Mouse (Mus musculus) heart, embryonic 15.5 days (tissue): Measurements from ENCODE around the gene Retreg1. TPM values are rescaled to one million over a fixed set of nuclear protein-coding genes. Genes with fewer than 3 reads are reported as not detected.

Experiments used
- ATAC-seq: fragments of 200-750 bp; cut with Nextera tagmentation; replicated peaks from 2 replicates; pipeline ENCODE4 v1.8.0; 2017; ENCODE audit warnings: low read depth, moderate TSS enrichment; ENCODE audit not compliant: insufficient number of reproducible peaks, insufficient read depth, low FRiP score
- H3K27ac ChIP-seq: fragments of 300-500 bp; sonication (generic); 2 replicates; pipeline ENCODE4 v1.5.1; 2015; ENCODE audit warnings: mild to moderate bottlenecking, inconsistent platforms
- H3K27me3 ChIP-seq: fragments of 300-500 bp; sonication (generic); 2 replicates; pipeline ENCODE4 v1.6.1; 2015; ENCODE audit warnings: inconsistent platforms
- H3K36me3 ChIP-seq: fragments of 300-500 bp; sonication (generic); 2 replicates; pipeline ENCODE4 v1.6.1; 2015; ENCODE audit warnings: mild to moderate bottlenecking, inconsistent platforms
- H3K4me1 ChIP-seq: fragments of 300-500 bp; sonication (generic); replicated peaks from 2 replicates; pipeline ENCODE4 v1.6.1; 2015; ENCODE audit warnings: inconsistent platforms
- H3K4me2 ChIP-seq: fragments of 300-500 bp; sonication (generic); 2 replicates; pipeline ENCODE4 v1.6.1; 2015; ENCODE audit warnings: inconsistent platforms, mild to moderate bottlenecking, moderate library complexity
- H3K4me3 ChIP-seq: fragments of 300-500 bp; sonication (generic); 2 replicates; pipeline ENCODE4 v1.5.1; 2015; ENCODE audit warnings: mild to moderate bottlenecking, inconsistent platforms
- H3K9ac ChIP-seq: fragments of 300-500 bp; sonication (generic); 2 replicates; pipeline ENCODE4 v1.6.1; 2015; ENCODE audit warnings: mild to moderate bottlenecking, inconsistent platforms
- H3K9me3 ChIP-seq: fragments of 300-500 bp; sonication (generic); replicated peaks from 2 replicates; pipeline ENCODE4 v1.6.1; 2016; ENCODE audit warnings: inconsistent platforms
- WGBS: fragments of 180-500 bp; shearing (Covaris S2); methylation state at CpG from one replicate; pipeline ENCODE4 v1.1.7; 2015; ENCODE audit warnings: mixed read lengths; 5-methylcytosine and 5-hydroxymethylcytosine counted together
- polyA plus RNA-seq: library from polyadenylated mRNA; unstranded; fragments of >200 nt; fragmentation: Nextera tagmentation; extraction: Ambion mirVana; gene quantifications from 2 replicates; pipeline ENCODE4 v1.2.1, GENCODE M21; 2015

Gene Retreg1
- polyA plus RNA-seq = 60.3 and 84.6 TPM in 2 replicates

DNA sequence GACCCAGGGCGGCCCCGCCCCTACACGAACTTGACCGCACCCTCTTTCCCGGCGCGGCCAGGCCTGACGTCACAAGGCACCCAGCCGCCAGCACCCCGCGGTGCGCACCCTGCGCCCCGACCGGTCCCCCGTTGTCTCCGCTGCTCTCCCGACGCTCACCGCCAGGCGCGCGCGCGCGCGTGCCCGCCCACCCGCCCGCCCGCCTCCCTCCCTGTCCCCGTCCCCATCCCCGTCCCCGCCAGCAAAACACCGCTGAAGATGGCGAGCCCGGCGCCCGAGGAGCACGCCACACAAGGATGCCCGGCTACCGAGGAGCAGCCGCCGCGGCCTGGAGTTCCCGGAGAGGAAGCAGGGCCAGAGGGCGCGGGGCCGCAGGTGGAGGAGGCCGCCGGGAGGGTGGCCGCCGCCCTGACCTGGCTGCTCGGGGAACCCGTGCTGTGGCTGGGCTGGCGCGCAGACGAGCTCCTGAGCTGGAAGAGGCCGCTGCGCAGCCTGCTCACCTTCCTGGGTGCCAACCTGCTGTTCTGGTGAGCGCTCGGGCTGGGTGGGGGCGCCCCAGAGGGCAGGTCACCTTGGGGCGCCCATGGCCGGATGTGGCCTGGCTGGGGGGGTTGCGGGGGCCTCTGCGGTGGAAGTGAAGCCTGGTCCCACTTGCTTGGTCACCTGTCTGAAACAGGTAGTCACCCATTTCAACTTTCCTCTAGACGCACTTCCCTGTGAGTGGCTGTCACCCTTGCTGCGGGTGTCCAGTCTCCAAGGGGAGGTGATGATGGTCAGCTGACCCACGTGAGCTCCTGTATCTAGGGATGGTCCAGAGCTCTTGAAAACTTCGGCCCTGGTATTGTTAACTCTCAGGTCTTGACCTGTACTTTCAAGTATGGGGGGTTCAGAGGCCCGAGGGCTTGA, at the start of gene Retreg1:
Retreg1 (plus strand) TSS at position 95 of the 906 bp plus-strand sequence.
- peak within 1 kb of the TSS; percentile 65 for H3K27ac ChIP-seq
- H3K9ac ChIP-seq = peak within 1 kb of the TSS; percentile 68
- H3K4me3 ChIP-seq = peak within 1 kb of the TSS; percentile 79
- H3K36me3 ChIP-seq = no peaks in the 10 kb centered on the region
- peaks cover 16% of the 10 kb centered on the region for H3K4me1 ChIP-seq
- peak within 1 kb of the TSS; percentile 87 for H3K4me2 ChIP-seq
- H3K27me3 ChIP-seq = peaks cover 10% of the 10 kb centered on the region
- under 1% methylated on average over 66 of the region's 72 CpGs for WGBS
- ATAC-seq = peak; percentile 84
- no peaks in the 10 kb centered on the region for H3K9me3 ChIP-seq

DNA sequence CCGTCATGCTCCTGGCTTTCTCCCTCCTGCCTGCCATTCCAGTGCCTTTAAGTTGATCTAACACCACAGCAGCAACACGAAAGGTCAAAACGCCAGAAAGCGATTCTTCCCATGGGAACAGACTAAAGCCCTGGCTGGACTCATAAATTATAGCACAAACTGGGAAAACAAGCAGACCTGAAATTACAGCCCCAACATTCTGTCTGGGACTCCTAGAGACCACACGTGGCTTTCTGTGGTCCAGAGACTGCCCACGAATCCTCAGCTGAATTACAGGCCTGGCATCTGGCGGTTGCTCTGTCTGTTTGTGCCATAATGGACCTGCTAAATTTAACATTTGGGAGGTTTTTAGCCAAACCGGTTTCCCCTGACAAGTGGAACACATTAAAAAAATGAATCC, 48.9 kb upstream of the Retreg1 start:
- H3K4me2 ChIP-seq = no peak overlapping the region
- H3K27ac ChIP-seq = no peak overlapping the region
- no peak overlapping the region for H3K4me3 ChIP-seq
- H3K4me1 ChIP-seq = 0 out of 2 replicates have a peak, but pooled peaks cover 5% of the 10 kb centered on the region
- no peaks in the 10 kb centered on the region for H3K27me3 ChIP-seq
- H3K9ac ChIP-seq = no peak overlapping the region
- 77% methylated on average over 8 of the region's 8 CpGs for WGBS
- no peaks in the 10 kb centered on the region for H3K9me3 ChIP-seq
- H3K36me3 ChIP-seq = peaks cover 21% of the 10 kb centered on the region
- no peak for ATAC-seq

DNA sequence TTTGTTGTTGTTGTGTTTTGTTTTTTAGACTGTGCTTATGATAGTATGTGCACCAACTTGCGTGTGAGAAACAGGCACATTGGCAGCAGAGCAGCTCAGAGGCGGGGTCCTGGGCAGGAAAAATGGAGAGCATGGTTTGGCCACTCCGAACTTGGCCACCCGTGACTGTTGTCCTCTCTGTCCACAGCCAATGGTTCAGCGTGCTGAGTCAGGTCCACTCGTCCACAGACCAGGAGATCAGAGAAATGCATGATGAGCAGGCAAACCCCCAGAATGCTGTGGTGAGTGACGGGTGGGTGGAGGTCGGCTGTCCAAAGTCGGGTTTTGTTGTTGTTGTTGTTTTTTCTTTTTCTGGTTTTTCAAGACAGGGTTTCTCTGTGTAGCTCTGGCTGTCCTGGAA, 47.5 kb upstream of the Retreg1 start:
- 88% methylated on average over 9 of the region's 9 CpGs for WGBS
- H3K27ac ChIP-seq = no peak overlapping the region
- H3K4me1 ChIP-seq = 0 out of 2 replicates have a peak, but pooled peaks cover 2% of the 10 kb centered on the region
- H3K4me3 ChIP-seq = no peak overlapping the region
- no peaks in the 10 kb centered on the region for H3K27me3 ChIP-seq
- no peaks in the 10 kb centered on the region for H3K9me3 ChIP-seq
- ATAC-seq = no peak
- peaks cover 20% of the 10 kb centered on the region for H3K36me3 ChIP-seq
- H3K9ac ChIP-seq = no peak overlapping the region
- no peak overlapping the region for H3K4me2 ChIP-seq

DNA sequence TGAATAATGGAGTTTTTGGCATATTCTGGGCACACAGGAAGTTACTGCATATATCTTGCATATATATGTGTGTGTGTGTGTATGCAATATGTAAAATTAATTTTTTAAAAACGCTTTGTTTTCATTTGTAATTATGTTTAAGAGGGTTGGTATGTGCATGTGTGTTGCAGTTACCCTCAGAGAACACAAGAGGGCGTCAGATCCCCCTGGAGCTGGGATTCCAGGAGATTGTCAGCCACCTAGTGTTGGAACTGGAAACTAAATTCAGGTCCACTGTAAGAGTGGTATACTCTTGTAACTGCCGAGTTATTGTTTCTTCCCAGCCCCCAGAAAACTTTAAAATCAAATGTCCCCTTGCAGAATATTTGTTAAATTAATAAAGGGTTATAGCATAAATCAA, 46.6 kb upstream of the Retreg1 start:
- Histone ChIP-seq H3K4me3 (no peak overlapping the region), H3K27ac (no peak overlapping the region), H3K9ac (no peak overlapping the region), H3K4me2 (no peak overlapping the region), H3K36me3 (peaks cover 23% of the 10 kb centered on the region), H3K4me1 (0 out of 2 replicates have a peak, but pooled peaks cover 2% of the 10 kb centered on the region), H3K9me3 (no peaks in the 10 kb centered on the region), H3K27me3 (no peaks in the 10 kb centered on the region)
- no peak for ATAC-seq
- WGBS = 59% methylated on average over 3 of the region's 3 CpGs

DNA sequence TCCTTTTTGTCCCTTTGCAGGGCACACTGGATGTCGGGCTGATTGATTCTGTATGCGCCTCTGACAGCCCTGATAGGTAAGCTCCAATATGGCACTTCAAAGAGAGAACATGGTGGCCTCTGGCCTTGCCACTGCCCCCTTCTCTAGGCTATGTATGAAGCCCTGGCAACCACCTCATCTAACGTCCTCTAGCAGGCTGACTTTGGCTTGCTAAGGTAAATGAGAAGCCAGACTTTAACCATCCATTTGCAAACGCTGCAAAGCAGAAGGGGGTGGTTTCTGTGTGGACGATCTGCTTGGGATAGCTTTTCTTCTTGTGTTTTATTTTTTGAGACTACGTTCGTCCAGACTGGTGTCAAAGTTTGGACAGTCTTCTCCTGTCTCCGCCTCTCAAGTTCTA, 45.8 kb upstream of the Retreg1 start:
- whole genome bisulfite sequencing = 88% methylated on average over 8 of the region's 8 CpGs
- no peak for ATAC-seq
- Histone ChIP-seq H3K9me3 (no peaks in the 10 kb centered on the region), H3K36me3 (peaks cover 28% of the 10 kb centered on the region), H3K27me3 (no peaks in the 10 kb centered on the region), H3K4me1 (no peaks in the 10 kb centered on the region), H3K4me2 (no peak overlapping the region), H3K4me3 (no peak overlapping the region), H3K27ac (no peak overlapping the region), H3K9ac (no peak overlapping the region)

DNA sequence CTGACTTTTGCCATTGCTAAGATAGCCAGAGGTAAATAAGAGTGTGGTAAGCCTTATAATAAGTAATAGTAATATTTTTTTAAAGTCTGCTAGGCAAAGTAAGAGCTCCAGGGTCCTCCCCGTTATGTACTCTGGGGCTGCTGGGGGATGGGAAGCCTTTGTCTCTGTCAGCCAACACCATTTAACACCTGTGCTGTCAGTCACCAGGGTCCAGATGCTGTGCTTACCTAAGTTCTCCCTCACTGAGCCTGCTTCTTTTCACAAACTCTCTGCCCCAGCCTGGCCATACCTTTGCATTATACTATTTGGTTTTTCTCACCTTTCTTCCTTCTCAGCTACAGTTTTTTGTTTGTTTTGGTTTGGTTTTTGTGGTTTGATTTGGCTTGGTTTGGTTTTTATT, 45.1 kb upstream of the Retreg1 start:
- Histone ChIP-seq H3K36me3 (peaks cover 29% of the 10 kb centered on the region), H3K27ac (no peak overlapping the region), H3K4me2 (no peak overlapping the region), H3K27me3 (no peaks in the 10 kb centered on the region), H3K9me3 (no peaks in the 10 kb centered on the region), H3K4me1 (no peaks in the 10 kb centered on the region), H3K9ac (no peak overlapping the region), H3K4me3 (no peak overlapping the region)
- 84% methylated on average over 1 of the region's 1 CpGs for WGBS
- no peak for ATAC-seq

DNA sequence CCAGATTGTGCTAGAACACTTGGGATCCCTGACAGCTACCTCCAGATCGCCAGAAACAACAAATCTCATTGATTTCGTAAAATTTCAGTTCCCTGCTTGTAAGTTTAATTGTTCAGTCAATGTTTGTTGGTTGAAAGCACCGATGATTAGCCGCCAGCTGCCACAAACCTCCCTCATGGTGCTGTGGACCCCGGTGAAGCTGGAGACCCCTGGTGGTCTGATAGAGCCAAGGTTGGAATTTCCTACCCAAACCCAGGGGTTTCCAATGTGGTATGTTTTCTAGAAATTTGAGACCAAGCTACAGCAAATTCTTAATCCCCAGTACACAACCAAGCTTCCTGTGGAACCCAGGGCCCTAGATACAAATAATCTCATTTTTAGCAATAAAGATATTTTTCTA, 41.3 kb upstream of the Retreg1 start:
- H3K4me2 ChIP-seq = no peak overlapping the region
- no peak for ATAC-seq
- no peaks in the 10 kb centered on the region for H3K4me1 ChIP-seq
- no peak overlapping the region for H3K4me3 ChIP-seq
- no peak overlapping the region for H3K27ac ChIP-seq
- H3K36me3 ChIP-seq = peaks cover 43% of the 10 kb centered on the region
- no peaks in the 10 kb centered on the region for H3K9me3 ChIP-seq
- no peaks in the 10 kb centered on the region for H3K27me3 ChIP-seq
- 90% methylated on average over 5 of the region's 5 CpGs for WGBS
- H3K9ac ChIP-seq = no peak overlapping the region

DNA sequence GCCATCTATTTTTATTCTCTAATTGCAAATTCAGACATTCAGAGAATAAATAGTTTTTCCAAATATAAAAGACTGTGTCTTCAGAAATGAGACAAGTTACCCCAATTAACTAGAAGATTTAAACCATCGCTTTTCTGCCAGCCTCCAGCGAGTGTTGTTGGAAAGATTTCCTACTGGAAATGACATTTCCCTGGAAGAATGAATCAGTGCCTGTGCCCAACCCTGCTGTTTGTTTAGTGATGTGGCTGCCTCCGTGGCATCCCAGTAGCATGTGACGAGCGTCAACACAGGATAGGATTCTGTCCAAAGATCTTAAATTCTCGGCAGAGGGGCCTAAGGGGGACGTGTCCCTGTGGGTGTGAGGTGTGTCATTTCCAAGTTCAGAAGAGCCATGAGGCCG, 40.8 kb upstream of the Retreg1 start:
- Histone ChIP-seq H3K4me3 (no peak overlapping the region), H3K9me3 (no peaks in the 10 kb centered on the region), H3K4me2 (no peak overlapping the region), H3K4me1 (no peaks in the 10 kb centered on the region), H3K9ac (no peak overlapping the region), H3K36me3 (peaks cover 47% of the 10 kb centered on the region), H3K27me3 (no peaks in the 10 kb centered on the region), H3K27ac (no peak overlapping the region)
- WGBS = 77% methylated on average over 8 of the region's 8 CpGs
- ATAC-seq = no peak

DNA sequence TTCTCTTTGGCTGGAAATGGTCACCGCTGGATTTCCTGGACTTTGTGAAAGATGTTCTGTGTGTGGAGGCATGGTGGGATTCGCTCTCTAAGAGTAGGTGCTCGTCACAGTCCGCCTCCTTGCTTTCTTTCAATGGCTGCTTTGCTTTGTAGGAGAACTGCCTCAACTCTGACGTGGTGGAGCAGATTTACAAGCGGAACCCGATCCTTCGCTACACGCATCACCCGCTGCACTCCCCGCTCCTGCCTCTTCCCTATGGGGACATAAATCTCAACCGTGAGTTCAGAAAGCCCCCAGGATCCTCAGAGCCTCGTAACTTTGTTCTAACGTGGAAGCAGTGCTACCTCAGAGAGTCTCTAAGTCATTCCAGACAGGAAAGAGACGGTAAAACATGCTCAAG, 39.9 kb upstream of the Retreg1 start:
- WGBS = 84% methylated on average over 15 of the region's 15 CpGs
- no peak overlapping the region for H3K9ac ChIP-seq
- H3K27me3 ChIP-seq = no peaks in the 10 kb centered on the region
- ATAC-seq = no peak
- H3K4me1 ChIP-seq = no peaks in the 10 kb centered on the region
- peaks cover 55% of the 10 kb centered on the region for H3K36me3 ChIP-seq
- no peaks in the 10 kb centered on the region for H3K9me3 ChIP-seq
- no peak overlapping the region for H3K4me2 ChIP-seq
- H3K4me3 ChIP-seq = no peak overlapping the region
- no peak overlapping the region for H3K27ac ChIP-seq

DNA sequence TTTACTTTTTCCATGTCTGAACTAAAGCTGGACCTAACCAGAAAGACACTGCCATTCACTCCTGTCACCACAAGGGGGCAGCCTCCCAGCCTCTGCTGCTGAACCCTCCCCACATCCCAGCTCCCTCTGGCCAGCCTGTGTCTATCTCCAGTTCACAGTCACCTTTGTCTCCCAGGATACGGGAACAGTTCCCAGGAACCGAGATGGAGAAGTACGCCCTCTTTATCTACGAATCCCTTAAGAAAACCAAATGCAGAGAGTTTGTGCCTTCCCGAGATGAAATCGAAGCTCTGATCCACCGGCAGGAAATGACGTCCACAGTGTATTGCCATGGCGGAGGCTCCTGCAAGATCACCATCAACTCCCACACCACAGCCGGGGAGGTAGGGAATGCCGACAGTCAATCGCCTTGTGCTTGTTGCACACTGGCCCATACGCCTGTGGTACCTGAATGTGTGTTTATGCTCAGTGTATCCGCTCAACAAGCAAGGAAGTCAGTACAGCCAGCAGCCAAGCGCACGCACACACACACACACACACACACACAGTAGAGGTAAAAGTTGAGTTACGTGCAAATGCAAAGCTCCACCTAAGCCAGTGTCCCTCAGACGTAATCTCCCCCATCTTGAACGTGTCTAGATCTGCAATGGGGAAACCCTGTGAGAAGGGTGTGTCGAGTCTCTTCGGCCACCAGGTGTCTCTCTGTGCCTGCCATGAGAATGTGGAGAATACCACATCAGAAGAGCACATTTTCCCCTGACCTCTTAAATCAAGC, 37.5 kb upstream of the Retreg1 start:
- no peak overlapping the region for H3K4me3 ChIP-seq
- H3K27ac ChIP-seq = no peak overlapping the region
- ATAC-seq = peak; percentile 33; the same call in 1 of the 2 replicates
- no peaks in the 10 kb centered on the region for H3K9me3 ChIP-seq
- H3K4me1 ChIP-seq = peaks cover 7% of the 10 kb centered on the region
- H3K9ac ChIP-seq = no peak overlapping the region
- peaks cover 59% of the 10 kb centered on the region for H3K36me3 ChIP-seq
- WGBS = 74% methylated on average over 21 of the region's 21 CpGs
- no peaks in the 10 kb centered on the region for H3K27me3 ChIP-seq
- H3K4me2 ChIP-seq = no peak overlapping the region

DNA sequence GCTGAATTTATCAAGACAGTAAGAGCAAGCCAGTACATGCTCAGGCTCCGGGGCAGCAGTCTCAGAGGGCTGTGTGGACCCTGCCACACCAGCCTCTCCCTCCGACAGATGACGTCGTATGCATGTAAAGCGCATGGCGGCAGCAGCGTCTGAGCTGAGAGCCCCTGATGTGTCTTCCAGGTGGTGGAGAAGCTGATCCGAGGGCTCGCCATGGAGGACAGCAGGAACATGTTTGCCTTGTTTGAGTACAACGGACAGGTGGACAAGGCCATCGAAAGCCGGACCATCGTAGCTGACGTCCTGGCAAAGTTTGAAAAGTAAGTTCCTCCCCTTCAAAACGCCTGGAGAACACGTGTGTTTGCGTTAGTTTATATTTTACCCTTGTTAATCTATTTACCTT, 36.6 kb upstream of the Retreg1 start:
- peaks cover 58% of the 10 kb centered on the region for H3K36me3 ChIP-seq
- no peak overlapping the region for H3K4me3 ChIP-seq
- H3K27me3 ChIP-seq = no peaks in the 10 kb centered on the region
- ATAC-seq = no peak
- no peak overlapping the region for H3K4me2 ChIP-seq
- no peak overlapping the region for H3K27ac ChIP-seq
- no peaks in the 10 kb centered on the region for H3K9me3 ChIP-seq
- H3K9ac ChIP-seq = no peak overlapping the region
- peaks cover 7% of the 10 kb centered on the region for H3K4me1 ChIP-seq
- 92% methylated on average over 17 of the region's 17 CpGs for WGBS
